Mouse (Mus musculus) limb, embryonic 10.5 days (tissue): ENCODE measurements at regions not wholly inside any gene's neighbourhood (a gene's known extent, or its start where the extent isn't known, plus 50 kb on each side); places are given as distances from the start of the nearest gene placed in this dataset.

Experiments
- DNase-seq: peaks from one replicate; pipeline ENCODE4 v3.0.0-alpha.2; 2017; ENCODE audit warnings: low spot score
- H3K27ac ChIP-seq: fragments of 300-500 bp; sonication (generic); 2 replicates; pipeline ENCODE4 v1.5.1; 2016; ENCODE audit warnings: mild to moderate bottlenecking
- H3K27me3 ChIP-seq: fragments of 300-500 bp; sonication (generic); 2 replicates; pipeline ENCODE4 v1.6.1; 2016; ENCODE audit warnings: low read depth, mild to moderate bottlenecking; ENCODE audit not compliant: poor library complexity, severe bottlenecking
- H3K36me3 ChIP-seq: fragments of 300-500 bp; sonication (generic); 2 replicates; pipeline ENCODE4 v1.6.1; 2016; ENCODE audit warnings: mild to moderate bottlenecking, moderate library complexity
- H3K4me1 ChIP-seq: fragments of 300-500 bp; sonication (generic); 2 replicates; pipeline ENCODE4 v1.6.1; 2016
- H3K4me3 ChIP-seq: fragments of 300-500 bp; sonication (generic); 2 replicates; pipeline ENCODE4 v1.5.1; 2016; ENCODE audit warnings: mild to moderate bottlenecking, moderate library complexity
- H3K9me3 ChIP-seq: fragments of 300-500 bp; sonication (generic); replicated peaks from 2 replicates; pipeline ENCODE4 v1.6.1; 2016; ENCODE audit warnings: mild to moderate bottlenecking
- WGBS: fragments of 180-500 bp; shearing (Covaris S2); methylation state at CpG from one replicate; pipeline ENCODE4 v1.1.7; 2016; 5-methylcytosine and 5-hydroxymethylcytosine counted together

DNA sequence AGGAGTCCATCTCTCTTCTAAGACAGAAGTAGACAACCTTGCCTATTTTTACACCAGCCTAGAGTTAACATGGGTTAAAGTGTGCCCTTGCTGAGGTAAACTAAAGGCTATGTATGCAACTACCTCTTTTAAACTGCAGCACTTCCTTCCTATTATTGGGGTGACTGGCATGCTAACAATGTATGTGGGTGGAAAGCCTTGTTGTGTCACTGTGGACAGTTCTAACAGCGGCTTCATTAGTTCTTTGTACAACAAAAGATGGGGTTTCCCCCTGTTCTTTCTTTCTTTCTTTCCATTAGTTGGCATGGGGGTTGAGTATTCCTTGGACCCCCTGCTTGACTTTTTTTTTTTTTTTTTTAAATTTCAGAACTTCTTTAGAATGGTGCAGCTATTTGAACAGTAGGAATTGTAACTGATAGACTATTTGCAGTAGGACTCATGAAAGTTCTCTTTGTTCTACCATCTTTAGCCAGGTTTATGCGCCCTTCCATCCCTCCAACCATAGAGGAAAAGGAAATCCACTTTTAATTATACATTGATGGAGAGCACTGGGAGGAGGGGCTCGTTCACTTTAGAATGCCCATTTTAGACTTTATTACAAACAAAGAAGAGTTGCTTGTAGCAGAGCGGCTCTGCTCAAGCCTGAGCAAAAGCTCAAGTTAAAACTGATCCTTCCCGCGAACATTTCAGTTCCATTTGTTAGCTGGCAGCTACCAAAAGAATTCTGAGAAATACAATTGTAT, 523.9 kb upstream of the Zic4 start:
- H3K9me3 ChIP-seq = no peaks in the 10 kb centered on the region
- no peak for DNase-seq
- no peaks in the 10 kb centered on the region for H3K27me3 ChIP-seq
- no peak overlapping the region for H3K27ac ChIP-seq
- no peaks in the 10 kb centered on the region for H3K36me3 ChIP-seq
- H3K4me3 ChIP-seq = no peak overlapping the region
- 86% methylated on average over 6 of the region's 6 CpGs for WGBS
- no peaks in the 10 kb centered on the region for H3K4me1 ChIP-seq

DNA sequence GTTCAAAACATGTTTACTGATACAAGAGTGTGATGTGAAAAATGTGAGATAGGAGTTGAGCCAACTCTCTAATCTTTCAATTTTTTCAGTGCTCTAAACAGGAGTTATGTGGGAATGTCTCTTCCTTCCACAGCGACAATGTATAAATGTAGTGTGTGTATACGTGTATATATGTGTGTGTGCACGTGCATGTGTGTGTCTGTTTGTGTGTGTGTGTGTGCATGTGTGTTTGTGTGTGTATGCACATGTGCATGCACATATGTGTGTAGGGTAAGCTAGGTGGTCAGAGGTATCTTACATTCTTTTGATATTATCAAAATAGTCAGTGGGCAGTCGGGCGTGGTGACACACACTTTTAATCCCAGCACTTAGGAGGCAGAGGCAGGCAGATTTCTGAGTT, 511.2 kb upstream of the Zic4 start:
- H3K9me3 ChIP-seq = no peaks in the 10 kb centered on the region
- no peak for DNase-seq
- no peaks in the 10 kb centered on the region for H3K36me3 ChIP-seq
- no peak overlapping the region for H3K27ac ChIP-seq
- no peak overlapping the region for H3K4me3 ChIP-seq
- H3K27me3 ChIP-seq = no peaks in the 10 kb centered on the region
- H3K4me1 ChIP-seq = no peaks in the 10 kb centered on the region
- 93% methylated on average over 5 of the region's 5 CpGs for WGBS

DNA sequence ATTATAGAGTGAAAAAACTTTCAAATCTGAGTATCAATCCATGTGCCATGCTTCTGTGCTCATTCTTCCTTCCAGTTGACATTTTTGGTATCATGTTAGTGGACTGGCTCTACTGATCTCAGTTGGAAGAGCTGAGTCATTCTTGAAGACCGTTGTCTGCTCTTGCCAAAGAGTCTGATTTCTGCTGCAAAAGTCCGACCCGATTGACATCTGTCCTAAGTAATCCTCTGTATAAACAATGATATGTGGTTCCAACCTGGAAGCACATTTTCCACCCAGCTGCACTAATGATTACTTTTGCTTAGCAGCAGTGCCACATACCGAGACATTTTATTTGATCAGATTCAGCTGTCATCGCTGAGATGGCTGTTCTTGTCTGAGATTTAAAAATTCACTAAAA, 490.6 kb upstream of the Zic4 start:
- DNase-seq = no peak
- Histone ChIP-seq H3K4me1 (no peaks in the 10 kb centered on the region), H3K27ac (no peak overlapping the region), H3K4me3 (no peak overlapping the region), H3K36me3 (no peaks in the 10 kb centered on the region), H3K27me3 (no peaks in the 10 kb centered on the region), H3K9me3 (no peaks in the 10 kb centered on the region)
- 83% methylated on average over 5 of the region's 5 CpGs for WGBS

DNA sequence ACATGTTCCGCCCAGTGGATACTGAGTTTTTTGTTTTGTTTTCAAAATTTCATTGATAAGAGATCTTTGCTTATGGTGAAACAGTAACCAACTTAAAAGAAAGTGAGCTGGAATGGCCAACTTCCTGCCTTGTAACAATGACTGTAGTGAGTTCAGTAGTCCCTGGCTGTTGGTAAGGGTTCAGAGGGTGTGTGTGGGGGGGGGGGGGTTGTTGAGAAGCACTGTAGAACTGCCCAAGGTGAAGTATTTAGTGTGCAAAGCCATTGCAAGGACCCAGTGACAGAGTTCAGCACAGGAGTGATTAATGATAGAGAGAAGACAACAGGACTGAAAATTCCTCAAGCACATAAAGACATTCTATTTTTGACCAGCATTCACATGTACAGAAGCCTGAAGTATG, 477.7 kb upstream of the Zic4 start:
- H3K27ac ChIP-seq = no peak overlapping the region
- no peaks in the 10 kb centered on the region for H3K27me3 ChIP-seq
- no peaks in the 10 kb centered on the region for H3K4me1 ChIP-seq
- WGBS = 89% methylated on average over 1 of the region's 1 CpGs
- DNase-seq = no peak
- no peak overlapping the region for H3K4me3 ChIP-seq
- no peaks in the 10 kb centered on the region for H3K9me3 ChIP-seq
- H3K36me3 ChIP-seq = no peaks in the 10 kb centered on the region

DNA sequence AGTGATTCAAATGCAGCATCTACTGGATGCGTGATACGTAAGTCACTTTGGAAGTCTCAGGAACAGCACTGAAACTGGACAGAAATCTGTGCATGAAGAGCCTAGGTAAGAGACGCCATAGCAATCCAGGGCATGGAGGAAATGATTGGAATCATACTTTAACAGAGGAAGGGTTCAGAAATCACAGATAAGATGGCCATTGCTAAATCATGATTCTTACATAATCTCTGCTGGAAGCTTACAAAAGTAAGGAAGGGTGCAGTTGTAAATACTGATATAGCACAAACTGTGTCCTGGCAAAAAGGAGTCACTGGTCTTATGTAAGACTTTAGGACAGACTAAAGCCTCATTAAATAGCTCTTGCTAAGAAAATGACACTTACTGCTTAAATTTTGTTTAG, 474.8 kb upstream of the Zic4 start:
- no peaks in the 10 kb centered on the region for H3K36me3 ChIP-seq
- no peak overlapping the region for H3K27ac ChIP-seq
- DNase-seq = no peak
- H3K9me3 ChIP-seq = no peaks in the 10 kb centered on the region
- 91% methylated on average over 3 of the region's 3 CpGs for WGBS
- H3K27me3 ChIP-seq = no peaks in the 10 kb centered on the region
- no peaks in the 10 kb centered on the region for H3K4me1 ChIP-seq
- no peak overlapping the region for H3K4me3 ChIP-seq

- Histone ChIP-seq H3K9me3 (no peaks in the 10 kb centered on the region), H3K27ac (no peak overlapping the region), H3K27me3 (no peaks in the 10 kb centered on the region), H3K36me3 (no peaks in the 10 kb centered on the region), H3K4me3 (no peak overlapping the region), H3K4me1 (no peaks in the 10 kb centered on the region)
- DNase-seq = no peak
- WGBS = 92% methylated on average over 4 of the region's 4 CpGs
Measured at GRCm38 (mm10) chr9:90890801-90891200, 471.4 kb upstream of the Zic4 start.

- WGBS = 80% methylated on average over 1 of the region's 1 CpGs
- no peak for DNase-seq
- H3K9me3 ChIP-seq = no peaks in the 10 kb centered on the region
- no peak overlapping the region for H3K27ac ChIP-seq
- no peak overlapping the region for H3K4me3 ChIP-seq
- H3K27me3 ChIP-seq = no peaks in the 10 kb centered on the region
- no peaks in the 10 kb centered on the region for H3K36me3 ChIP-seq
- no peaks in the 10 kb centered on the region for H3K4me1 ChIP-seq
Measured at GRCm38 (mm10) chr9:90892816-90893215, 469.4 kb upstream of the Zic4 start.

- DNase-seq = no peak
- H3K27ac ChIP-seq = no peak overlapping the region
- 27% methylated on average over 5 of the region's 5 CpGs for WGBS
- no peaks in the 10 kb centered on the region for H3K9me3 ChIP-seq
- no peak overlapping the region for H3K4me3 ChIP-seq
- 0 out of 2 replicates have a peak, but pooled peaks cover 4% of the 10 kb centered on the region for H3K4me1 ChIP-seq
- H3K36me3 ChIP-seq = no peaks in the 10 kb centered on the region
- H3K27me3 ChIP-seq = no peaks in the 10 kb centered on the region
Measured at GRCm38 (mm10) chr9:90903557-90903956, 458.7 kb upstream of the Zic4 start.

DNA sequence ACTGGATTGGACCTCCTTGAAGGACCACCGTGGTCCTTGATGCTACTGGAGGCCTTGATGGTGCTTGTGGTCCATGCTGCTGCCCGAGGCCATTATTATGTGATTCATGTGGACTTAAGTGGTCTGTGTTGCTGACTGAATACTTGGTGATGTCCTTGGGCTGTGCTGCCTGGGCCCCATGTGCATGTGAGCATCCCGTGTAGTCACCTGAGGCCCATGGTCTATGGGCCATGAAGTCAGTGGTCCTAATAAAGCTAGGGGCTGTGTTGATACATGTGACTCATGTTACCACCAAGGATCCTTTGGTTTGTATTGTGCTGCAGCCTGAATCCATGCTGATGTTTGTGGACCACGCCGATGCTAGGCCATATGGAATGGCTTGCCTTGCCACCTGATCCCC, 456.1 kb upstream of the Zic4 start:
- no peak overlapping the region for H3K27ac ChIP-seq
- 93% methylated on average over 5 of the region's 5 CpGs for WGBS

GRCm38 (mm10) chr9:90906684-90907083, 455.5 kb upstream of the Zic4 start:
- no peaks in the 10 kb centered on the region for H3K27me3 ChIP-seq
- WGBS = 93% methylated on average over 7 of the region's 7 CpGs

More for the DNA sequence above, 456.1 kb upstream of the Zic4 start:
- Histone ChIP-seq H3K27me3 (no peaks in the 10 kb centered on the region), H3K4me1 (0 out of 2 replicates have a peak, but pooled peaks cover 4% of the 10 kb centered on the region), H3K36me3 (no peaks in the 10 kb centered on the region), H3K4me3 (no peak overlapping the region), H3K9me3 (no peaks in the 10 kb centered on the region)
- no peak for DNase-seq

DNA sequence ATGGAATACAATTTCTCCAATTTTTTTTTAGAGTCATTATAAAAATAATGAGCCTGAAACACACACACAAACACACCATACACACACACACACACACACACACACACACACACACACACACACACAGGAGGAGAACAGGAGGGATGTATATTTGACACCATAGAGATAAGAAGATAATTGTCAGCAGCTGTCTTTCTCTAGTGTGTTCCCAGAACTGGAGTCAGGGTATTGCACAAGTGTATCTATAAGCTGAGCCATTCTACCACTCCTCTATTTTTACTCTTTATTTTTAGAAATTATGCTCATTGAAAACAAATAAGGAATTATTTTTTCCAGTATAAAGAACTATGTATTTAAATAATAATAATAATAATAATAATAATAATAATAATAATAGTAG, 407.6 kb upstream of the Zic4 start:
- no peaks in the 10 kb centered on the region for H3K9me3 ChIP-seq
- H3K27ac ChIP-seq = no peak overlapping the region
- DNase-seq = no peak
- H3K4me3 ChIP-seq = no peak overlapping the region
- H3K36me3 ChIP-seq = no peaks in the 10 kb centered on the region
- no peaks in the 10 kb centered on the region for H3K27me3 ChIP-seq
- no peaks in the 10 kb centered on the region for H3K4me1 ChIP-seq

More at GRCm38 (mm10) chr9:90906684-90907083, 455.5 kb upstream of the Zic4 start:
- Histone ChIP-seq H3K27ac (no peak overlapping the region), H3K4me1 (0 out of 2 replicates have a peak, but pooled peaks cover 4% of the 10 kb centered on the region), H3K4me3 (no peak overlapping the region), H3K36me3 (no peaks in the 10 kb centered on the region), H3K9me3 (no peaks in the 10 kb centered on the region)
- DNase-seq = no peak

DNA sequence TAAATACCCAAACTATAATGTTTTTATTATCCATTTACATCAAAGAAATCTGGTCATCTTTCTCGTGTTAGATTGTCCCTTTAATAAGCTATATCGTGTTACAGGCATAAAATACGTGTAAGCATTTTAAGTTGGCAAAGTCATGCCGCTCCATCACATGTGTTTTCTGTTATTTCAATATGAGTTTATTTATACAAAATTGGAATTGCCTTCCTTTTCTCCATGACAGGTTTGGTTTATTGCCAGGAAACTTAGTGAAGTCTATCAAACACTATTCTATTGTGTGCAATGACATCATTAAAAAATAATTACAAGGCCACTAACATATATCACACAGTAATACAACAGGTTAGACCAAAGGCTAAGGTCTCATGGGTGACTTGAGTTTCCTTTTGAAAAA, 400.8 kb upstream of the Zic4 start:
- Histone ChIP-seq H3K27me3 (no peaks in the 10 kb centered on the region), H3K36me3 (no peaks in the 10 kb centered on the region), H3K4me1 (no peaks in the 10 kb centered on the region), H3K9me3 (no peaks in the 10 kb centered on the region), H3K4me3 (no peak overlapping the region), H3K27ac (no peak overlapping the region)
- WGBS = 66% methylated on average over 4 of the region's 4 CpGs
- DNase-seq = no peak

- DNase-seq = no peak
- Histone ChIP-seq H3K9me3 (no peaks in the 10 kb centered on the region), H3K4me1 (no peaks in the 10 kb centered on the region), H3K27ac (no peak overlapping the region), H3K27me3 (no peaks in the 10 kb centered on the region), H3K4me3 (no peak overlapping the region), H3K36me3 (no peaks in the 10 kb centered on the region)
- whole genome bisulfite sequencing = 72% methylated on average over 3 of the region's 3 CpGs
Measured at GRCm38 (mm10) chr9:90964043-90964442, 398.2 kb upstream of the Zic4 start.

- H3K36me3 ChIP-seq = no peaks in the 10 kb centered on the region
- H3K27me3 ChIP-seq = no peaks in the 10 kb centered on the region
- no peak overlapping the region for H3K4me3 ChIP-seq
- WGBS = 86% methylated on average over 4 of the region's 4 CpGs
- DNase-seq = no peak
- H3K9me3 ChIP-seq = no peaks in the 10 kb centered on the region
- H3K27ac ChIP-seq = no peak overlapping the region
- H3K4me1 ChIP-seq = no peaks in the 10 kb centered on the region
Measured at GRCm38 (mm10) chr9:90978730-90979129, 383.5 kb upstream of the Zic4 start.
